Mouse (Mus musculus) hindbrain, embryonic 14.5 days (tissue): ENCODE results near the gene Spryd3. TPM values are rescaled to one million over a fixed set of nuclear protein-coding genes. Genes with fewer than 3 reads are reported as not detected.

Experiments
- ATAC-seq: fragments of 200-750 bp; cut with Nextera tagmentation; 2 replicates; pipeline ENCODE4 v1.8.0; 2017; ENCODE audit warnings: moderate number of reproducible peaks, mild to moderate bottlenecking, moderate TSS enrichment, moderate library complexity; ENCODE audit not compliant: low FRiP score
- DNase-seq: peaks from one replicate; pipeline ENCODE4 v3.0.0-alpha.2; 2015; ENCODE audit warnings: low spot score
- H3K27ac ChIP-seq: fragments of 300-500 bp; sonication (generic); 2 replicates; pipeline ENCODE4 v1.5.1; 2014; ENCODE audit warnings: mild to moderate bottlenecking, moderate library complexity
- H3K27me3 ChIP-seq: fragments of 300-500 bp; sonication (generic); 2 replicates; pipeline ENCODE4 v1.6.1; 2014; ENCODE audit warnings: mild to moderate bottlenecking, low read length, mixed read lengths; ENCODE audit not compliant: control insufficient read depth, insufficient read depth
- H3K36me3 ChIP-seq: fragments of 300-500 bp; sonication (generic); replicated peaks from 2 replicates; pipeline ENCODE4 v1.6.1; 2014; ENCODE audit not compliant: control insufficient read depth, insufficient read depth
- H3K4me1 ChIP-seq: fragments of 300-500 bp; sonication (generic); replicated peaks from 2 replicates; pipeline ENCODE4 v1.6.1; 2014; ENCODE audit warnings: antibody characterized with exemption, low read length, mixed read lengths; ENCODE audit not compliant: control insufficient read depth, insufficient read depth
- H3K4me2 ChIP-seq: fragments of 300-500 bp; sonication (generic); replicated peaks from 2 replicates; pipeline ENCODE4 v1.6.1; 2014; ENCODE audit warnings: mild to moderate bottlenecking, moderate library complexity
- H3K4me3 ChIP-seq: fragments of 300-500 bp; sonication (generic); replicated peaks from 2 replicates; pipeline ENCODE4 v1.5.1; 2014; ENCODE audit warnings: mild to moderate bottlenecking, low read length
- H3K9ac ChIP-seq: fragments of 300-500 bp; sonication (generic); 2 replicates; pipeline ENCODE4 v1.6.1; 2014
- H3K9me3 ChIP-seq: fragments of 300-500 bp; sonication (generic); 2 replicates; pipeline ENCODE4 v1.6.1; 2016; ENCODE audit warnings: low read length; ENCODE audit not compliant: control insufficient read depth
- WGBS: fragments of 180-500 bp; shearing (Covaris S2); extraction: QIAGEN DNeasy Blood & Tissue Kit; methylation state at CpG from one replicate; pipeline ENCODE4 v1.1.7; 2014; 5-methylcytosine and 5-hydroxymethylcytosine counted together
- polyA plus RNA-seq: library from polyadenylated mRNA; unstranded; fragments of >200 nt; fragmentation: Nextera tagmentation; extraction: Ambion mirVana; gene quantifications from 2 replicates; pipeline ENCODE4 v1.2.1, GENCODE M21; 2014

The Spryd3 gene
- polyA plus RNA-seq, 1 experiment from 2014 or later: 54.8 TPM

- 85% methylated on average over 4 of the region's 4 CpGs for WGBS
- Histone ChIP-seq H3K4me2 (no peak overlapping the region), H3K4me1 (0 out of 2 replicates have a peak, but pooled peaks cover 3% of the 10 kb centered on the region), H3K9ac (no peak overlapping the region), H3K4me3 (no peak overlapping the region), H3K27me3 (no peaks in the 10 kb centered on the region), H3K27ac (peak overlapping the region; percentile 29; the same call in 1 of the 2 replicates), H3K9me3 (no peaks in the 10 kb centered on the region), H3K36me3 (peaks cover 69% of the 10 kb centered on the region)
- ATAC-seq (no peak), DNase-seq (no peak)
These were observed 17.4 kb downstream of the Spryd3 start for GRCm38 (mm10) chr15:102118591-102118990.

GRCm38 (mm10) chr15:102117461-102118443 lies 18.3 kb downstream of the Spryd3 start:
- no peak overlapping the region for H3K4me3 ChIP-seq
- 71% methylated on average over 19 of the region's 19 CpGs for WGBS
- peaks cover 63% of the 10 kb centered on the region for H3K36me3 ChIP-seq
- no peak overlapping the region for H3K9ac ChIP-seq
- H3K9me3 ChIP-seq: no peaks in the 10 kb centered on the region
- DNase-seq (no peak), ATAC-seq (no peak)
- peak overlapping the region; percentile 75 for H3K27ac ChIP-seq
- no peaks in the 10 kb centered on the region for H3K27me3 ChIP-seq
- H3K4me2 ChIP-seq: no peak overlapping the region
- H3K4me1 ChIP-seq: 0 out of 2 replicates have a peak, but pooled peaks cover 3% of the 10 kb centered on the region

GRCm38 (mm10) chr15:102116753-102117415 lies 19.1 kb downstream of the Spryd3 start:
- Histone ChIP-seq H3K9me3 (no peaks in the 10 kb centered on the region), H3K4me1 (0 out of 2 replicates have a peak, but pooled peaks cover 3% of the 10 kb centered on the region), H3K4me3 (no peak overlapping the region), H3K4me2 (no peak overlapping the region), H3K36me3 (peaks cover 56% of the 10 kb centered on the region), H3K27ac (peak overlapping the region; percentile 75), H3K27me3 (no peaks in the 10 kb centered on the region), H3K9ac (no peak overlapping the region)
- peak; percentile 63 for DNase-seq
- 66% methylated on average over 11 of the region's 11 CpGs for WGBS
- peak; percentile 78 for ATAC-seq

GRCm38 (mm10) chr15:102115731-102116231 lies 20.3 kb downstream of the Spryd3 start:
- H3K9me3 ChIP-seq: no peaks in the 10 kb centered on the region
- ATAC-seq (no peak), DNase-seq (no peak)
- no peak overlapping the region for H3K9ac ChIP-seq
- H3K4me3 ChIP-seq: no peak overlapping the region
- no peak overlapping the region for H3K4me2 ChIP-seq
- H3K27ac ChIP-seq: peak overlapping the region; percentile 75; the same call in 1 of the 2 replicates
- WGBS: 70% methylated on average over 9 of the region's 9 CpGs
- H3K4me1 ChIP-seq: 0 out of 2 replicates have a peak, but pooled peaks cover 3% of the 10 kb centered on the region
- H3K27me3 ChIP-seq: no peaks in the 10 kb centered on the region
- peaks cover 45% of the 10 kb centered on the region for H3K36me3 ChIP-seq

GRCm38 (mm10) chr15:102114651-102115260 lies 21.3 kb downstream of the Spryd3 start:
- peaks cover 40% of the 10 kb centered on the region for H3K36me3 ChIP-seq
- WGBS: 84% methylated on average over 7 of the region's 7 CpGs
- 0 out of 2 replicates have a peak, but pooled peaks cover 3% of the 10 kb centered on the region for H3K4me1 ChIP-seq
- no peaks in the 10 kb centered on the region for H3K27me3 ChIP-seq
- no peak overlapping the region for H3K27ac ChIP-seq
- no peaks in the 10 kb centered on the region for H3K9me3 ChIP-seq
- no peak overlapping the region for H3K9ac ChIP-seq
- H3K4me3 ChIP-seq: no peak overlapping the region
- DNase-seq: no peak
- no peak for ATAC-seq
- H3K4me2 ChIP-seq: no peak overlapping the region

- H3K4me1 ChIP-seq: 0 out of 2 replicates have a peak, but pooled peaks cover 3% of the 10 kb centered on the region
- no peak overlapping the region for H3K27ac ChIP-seq
- no peak overlapping the region for H3K4me3 ChIP-seq
- no peak for DNase-seq
- no peak overlapping the region for H3K4me2 ChIP-seq
- WGBS: 76% methylated on average over 4 of the region's 4 CpGs
- no peaks in the 10 kb centered on the region for H3K9me3 ChIP-seq
- ATAC-seq: no peak
- peaks cover 29% of the 10 kb centered on the region for H3K36me3 ChIP-seq
- no peak overlapping the region for H3K9ac ChIP-seq
- H3K27me3 ChIP-seq: no peaks in the 10 kb centered on the region
These were observed 22.4 kb downstream of the Spryd3 start for GRCm38 (mm10) chr15:102113674-102114073.

GRCm38 (mm10) chr15:102112827-102113226 lies 23.2 kb downstream of the Spryd3 start:
- ATAC-seq (no peak), DNase-seq (no peak)
- peaks cover 2% of the 10 kb centered on the region for H3K27me3 ChIP-seq
- H3K36me3 ChIP-seq: peaks cover 20% of the 10 kb centered on the region
- H3K4me2 ChIP-seq: no peak overlapping the region
- H3K4me3 ChIP-seq: no peak overlapping the region
- 0 out of 2 replicates have a peak, but pooled peaks cover 6% of the 10 kb centered on the region for H3K4me1 ChIP-seq
- no peak overlapping the region for H3K9ac ChIP-seq
- 87% methylated on average over 8 of the region's 8 CpGs for WGBS
- no peak overlapping the region for H3K27ac ChIP-seq
- no peaks in the 10 kb centered on the region for H3K9me3 ChIP-seq

GRCm38 (mm10) chr15:102112181-102112580 lies 23.9 kb downstream of the Spryd3 start:
- H3K4me2 ChIP-seq: no peak overlapping the region
- no peak for DNase-seq
- H3K4me1 ChIP-seq: peaks cover 12% of the 10 kb centered on the region; the same call in 1 of the 2 replicates
- no peak overlapping the region for H3K9ac ChIP-seq
- H3K9me3 ChIP-seq: no peaks in the 10 kb centered on the region
- ATAC-seq: no peak
- H3K27me3 ChIP-seq: peaks cover 8% of the 10 kb centered on the region
- 90% methylated on average over 6 of the region's 6 CpGs for WGBS
- no peak overlapping the region for H3K4me3 ChIP-seq
- H3K36me3 ChIP-seq: peaks cover 14% of the 10 kb centered on the region
- no peak overlapping the region for H3K27ac ChIP-seq
